Mouse (Mus musculus) liver, embryonic 14.5 days (tissue): Measurements from ENCODE around the gene Tbc1d10c. TPM values are rescaled to one million over a fixed set of nuclear protein-coding genes. Genes with fewer than 3 reads are reported as not detected.

ENCODE experiments used
- ATAC-seq: fragments of 200-750 bp; cut with Nextera tagmentation; 2 replicates; pipeline ENCODE4 v1.8.0; 2017; ENCODE audit warnings: moderate number of reproducible peaks, mild to moderate bottlenecking, moderate library complexity; ENCODE audit not compliant: insufficient read depth
- DNase-seq, 3 experiments: peaks; one replicate each; pipeline ENCODE4 v3.0.0-alpha.2; 2012 to 2013; ENCODE audit warnings: low read depth in 3 of 3, low spot score in 3 of 3
- H3K27ac ChIP-seq: fragments of 300-500 bp; sonication (generic); 2 replicates; pipeline ENCODE4 v1.5.1; 2014; ENCODE audit warnings: moderate library complexity, mild to moderate bottlenecking, control low read depth, inconsistent platforms
- H3K27me3 ChIP-seq: fragments of 300-500 bp; sonication (generic); 2 replicates; pipeline ENCODE4 v1.6.1; 2014; ENCODE audit warnings: mild to moderate bottlenecking, low read length, moderate library complexity; ENCODE audit not compliant: control insufficient read depth, insufficient read depth
- H3K36me3 ChIP-seq: fragments of 300-500 bp; sonication (generic); replicated peaks from 2 replicates; pipeline ENCODE4 v1.6.1; 2014; ENCODE audit warnings: low read depth; ENCODE audit not compliant: control insufficient read depth, insufficient read depth
- H3K4me1 ChIP-seq, 2 experiments: fragments of 200-500 bp in 1 of 2; fragments of 300-500 bp in 1 of 2; sonication (generic) in 1 of 2; replicated peaks; 2 replicates each; pipeline ENCODE4 v1.6.1; 2012 to 2014; ENCODE audit warnings: antibody characterized with exemption in 1 of 2, inconsistent platforms in 1 of 2, low read length in 1 of 2; ENCODE audit not compliant: control insufficient read depth in 2 of 2, insufficient read depth in 2 of 2
- H3K4me2 ChIP-seq: fragments of 300-500 bp; sonication (generic); 2 replicates; pipeline ENCODE4 v1.6.1; 2014; ENCODE audit warnings: low read depth, mild to moderate bottlenecking, control low read depth, moderate library complexity
- H3K4me3 ChIP-seq, 2 experiments: fragments of 200-500 bp in 1 of 2; fragments of 300-500 bp in 1 of 2; sonication (generic) in 1 of 2; 2 replicates each; pipeline ENCODE4 v1.5.1; 2012 to 2014; ENCODE audit warnings: low read depth in 2 of 2, low read length in 2 of 2, mild to moderate bottlenecking in 2 of 2, control low read depth in 1 of 2, inconsistent platforms in 1 of 2, moderate library complexity in 1 of 2; ENCODE audit not compliant: insufficient read depth in 1 of 2
- H3K9ac ChIP-seq: fragments of 300-500 bp; sonication (generic); replicated peaks from 2 replicates; pipeline ENCODE4 v1.6.1; 2014; ENCODE audit warnings: mild to moderate bottlenecking, control low read depth, moderate library complexity
- H3K9me3 ChIP-seq: fragments of 300-500 bp; sonication (generic); 2 replicates; pipeline ENCODE4 v1.6.1; 2016; ENCODE audit warnings: low read length, mixed read lengths; ENCODE audit not compliant: control insufficient read depth
- CTCF ChIP-seq: IDR thresholded peaks from 2 replicates; pipeline ENCODE4 v1.5.1; 2016; ENCODE audit warnings: antibody characterized with exemption, low read depth, control low read depth
- EP300 ChIP-seq: IDR thresholded peaks from 2 replicates; pipeline ENCODE4 v1.6.1; 2016; ENCODE audit warnings: antibody characterized with exemption, low read depth
- WGBS: fragments of 180-500 bp; shearing (Covaris S2); extraction: QIAGEN DNeasy Blood & Tissue Kit; methylation state at CpG from one replicate; pipeline ENCODE4 v1.1.7; 2014; ENCODE audit not compliant: insufficient replicate concordance; 5-methylcytosine and 5-hydroxymethylcytosine counted together
- polyA plus RNA-seq, 2 experiments: library from polyadenylated mRNA; depleted of rRNA in 1 of 2; stranded (reverse) in 1 of 2; unstranded in 1 of 2; fragments of >200 nt; fragmentation: Nextera tagmentation in 1 of 2; extraction: Ambion mirVana in 1 of 2; gene quantifications; 2 replicates each; pipeline versions ENCODE4 v1.2.1 to v1.2.3; 2012 to 2014

Tbc1d10c gene
- polyA plus RNA-seq, 2 experiments = 2.5 to 2.6 TPM

GRCm38 (mm10) chr19:4145936-4146335 is 45.1 kb downstream of the Tbc1d10c start:
- ATAC-seq = no peak

DNA sequence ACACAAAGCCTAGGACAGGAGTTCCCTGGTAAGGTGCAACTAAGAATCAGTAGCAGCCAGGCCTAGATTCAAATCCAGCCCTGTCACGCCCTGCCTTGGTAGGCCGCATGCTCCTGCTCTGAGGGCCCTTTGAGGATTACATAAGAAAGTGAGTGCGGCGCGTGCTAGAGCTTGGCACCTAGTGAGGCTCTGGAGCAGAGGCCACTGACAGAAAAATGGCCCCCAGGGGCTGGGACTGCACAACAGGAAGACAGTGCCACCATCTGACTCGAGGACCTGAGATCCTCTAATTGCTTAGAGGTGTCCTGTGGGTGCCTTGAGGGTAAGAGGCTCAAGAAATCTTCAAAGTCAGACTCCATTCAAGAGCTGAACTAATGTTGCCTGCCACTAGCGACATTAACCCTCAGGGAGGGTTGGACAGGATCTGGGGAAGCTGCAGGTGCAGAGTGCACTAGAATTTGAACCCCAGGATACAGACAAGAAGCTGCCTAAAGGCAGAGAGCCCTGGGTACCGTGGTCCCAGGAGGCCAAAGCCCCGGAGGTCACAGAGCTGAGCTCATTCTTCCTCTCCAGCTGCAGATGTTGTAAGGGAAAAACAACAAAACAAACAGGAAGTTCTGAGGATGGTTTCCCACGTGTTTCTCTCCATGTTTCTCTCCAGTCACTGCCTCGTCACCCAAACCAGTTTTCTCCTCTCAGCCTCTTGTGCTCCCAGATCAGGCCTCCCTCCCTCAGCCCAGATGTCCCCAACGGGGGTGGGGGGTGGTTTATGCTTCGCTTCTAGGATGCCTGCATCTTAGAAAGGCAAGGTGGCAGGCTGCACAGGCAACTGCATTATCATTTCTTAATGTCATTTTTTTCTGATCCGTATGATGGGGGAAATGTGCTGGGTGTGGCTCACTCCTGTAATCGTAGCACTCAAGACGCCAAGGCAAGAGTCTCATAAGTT is 46.3 kb downstream of the Tbc1d10c start:
- H3K4me3 ChIP-seq = no peak overlapping the region
- H3K36me3 ChIP-seq = no peaks in the 10 kb centered on the region
- no peaks in the 10 kb centered on the region for H3K27me3 ChIP-seq
- H3K4me1 ChIP-seq = peaks cover 4 to 12% of the 10 kb centered on the region in 2 experiments
- H3K4me2 ChIP-seq = no peak overlapping the region
- TF ChIP-seq EP300 (no peak), CTCF (no peak)
- no peak for ATAC-seq
- H3K9ac ChIP-seq = no peak overlapping the region
- no peaks in the 10 kb centered on the region for H3K9me3 ChIP-seq
- no peak overlapping the region for H3K27ac ChIP-seq
- DNase-seq = no peak
- WGBS = 65% methylated on average over 16 of the region's 16 CpGs

More at GRCm38 (mm10) chr19:4145936-4146335, 45.1 kb downstream of the Tbc1d10c start:
- peaks cover 4 to 12% of the 10 kb centered on the region in 2 experiments for H3K4me1 ChIP-seq
- H3K9me3 ChIP-seq = no peaks in the 10 kb centered on the region
- 81% methylated on average over 5 of the region's 5 CpGs for whole genome bisulfite sequencing
- H3K27ac ChIP-seq = no peak overlapping the region
- H3K4me2 ChIP-seq = no peak overlapping the region
- H3K9ac ChIP-seq = no peak overlapping the region
- TF ChIP-seq CTCF = no peak
- no peak for TF ChIP-seq EP300
- H3K36me3 ChIP-seq = 0 out of 2 replicates have a peak, but pooled peaks cover 2% of the 10 kb centered on the region
- H3K4me3 ChIP-seq = no peak overlapping the region
- H3K27me3 ChIP-seq = no peaks in the 10 kb centered on the region
- no peak for DNase-seq

GRCm38 (mm10) chr19:4143759-4144268 is 47.3 kb downstream of the Tbc1d10c start, which contains the start of gene Cabp4:
TSS of gene Cabp4 (minus strand) at chr19:4144033.
- Histone ChIP-seq H3K4me1 (peaks cover 4 to 7% of the 10 kb centered on the region in 2 experiments; a peak in 3 of 4 replicates), H3K4me3 (no peak within 1 kb of the TSS), H3K4me2 (no peak within 1 kb of the TSS), H3K27me3 (no peaks in the 10 kb centered on the region), H3K36me3 (no peaks in the 10 kb centered on the region), H3K9me3 (no peaks in the 10 kb centered on the region), H3K27ac (no peak within 1 kb of the TSS), H3K9ac (no peak within 1 kb of the TSS)
- 54% methylated on average over 7 of the region's 7 CpGs for WGBS
- ATAC-seq (no peak), DNase-seq (no peak)
- TF ChIP-seq EP300 (no peak), CTCF (no peak)

GRCm38 (mm10) chr19:4142416-4143173 is 48.5 kb downstream of the Tbc1d10c start:
- ATAC-seq (no peak), DNase-seq (no peak)
- H3K9me3 ChIP-seq = no peaks in the 10 kb centered on the region
- 0 out of 4 replicates have a peak, but pooled peaks cover 0 to under 1% of the 10 kb centered on the region in 2 experiments for H3K4me1 ChIP-seq
- no peaks in the 10 kb centered on the region for H3K36me3 ChIP-seq
- H3K27me3 ChIP-seq = no peaks in the 10 kb centered on the region; the same call in 1 of the 2 replicates
- H3K4me3 ChIP-seq = no peak overlapping the region
- no peak overlapping the region for H3K9ac ChIP-seq
- H3K27ac ChIP-seq = no peak overlapping the region
- H3K4me2 ChIP-seq = no peak overlapping the region
- WGBS = 74% methylated on average over 18 of the region's 18 CpGs
- TF ChIP-seq CTCF = no peak
- no peak for TF ChIP-seq EP300
